Mouse (Mus musculus): ENCODE results near the gene Trim62.

DNA sequence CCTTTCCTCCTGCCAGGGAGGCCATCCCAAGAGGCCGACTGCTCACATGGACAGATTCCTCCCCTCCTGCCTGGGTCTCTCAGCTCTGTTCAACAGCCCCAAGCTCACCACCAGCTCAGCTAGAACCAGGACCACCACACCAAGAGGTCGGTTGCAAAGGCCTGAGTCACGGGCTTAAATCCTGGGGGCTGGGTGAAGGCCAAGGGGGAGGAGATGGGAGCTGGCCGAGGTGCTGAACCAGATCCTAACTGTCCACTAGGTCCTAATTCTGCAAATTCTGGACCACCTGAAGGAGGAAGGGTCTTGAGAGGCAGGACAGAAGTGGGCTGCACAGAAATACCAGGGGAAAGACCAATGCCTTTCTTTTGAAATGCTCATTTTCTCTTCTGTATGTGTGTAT is 30.4 kb downstream of the Trim62 start:
- TF ChIP-seq CTCF (IDR thresholded peaks at IDR 0.05; ENCODE audit: low read depth, low read length), result no peak
- TF ChIP-seq POLR2A (IDR thresholded peaks at IDR 0.05; ENCODE audit: insufficient read depth, low read length), result no peak
